Mouse (Mus musculus): Measurements from ENCODE around the gene Zdhhc17. TPM values are rescaled to one million over a fixed set of nuclear protein-coding genes. Genes with fewer than 3 reads are reported as not detected.

Zdhhc17 gene
- polyA plus RNA-seq, 1 experiment from 2014 or later, result 9.1 TPM

DNA sequence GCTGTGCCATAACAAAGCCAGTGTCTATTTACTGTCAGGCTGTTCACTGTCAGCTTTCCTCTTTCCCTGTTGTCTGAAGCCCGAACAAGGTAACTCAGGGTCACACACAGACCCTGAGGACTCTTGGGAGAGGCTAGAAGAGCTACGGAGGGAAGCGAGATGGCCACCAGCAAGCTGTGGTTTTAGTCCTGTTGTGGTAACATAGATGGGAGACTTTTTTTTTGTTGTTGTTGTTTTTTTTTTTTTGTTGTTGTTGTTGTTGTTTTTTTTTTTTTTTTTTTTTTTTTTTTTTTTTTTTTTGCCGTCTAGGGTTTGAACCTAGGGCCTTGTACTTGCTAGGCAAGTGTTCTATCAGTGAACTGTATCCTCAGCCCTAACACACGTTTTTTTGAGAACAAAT lies 76.4 kb downstream of the Zdhhc17 start:
- Histone ChIP-seq H3K4me2 (no peak overlapping the region), H3K4me1 (peaks cover 17% of the 10 kb centered on the region; the same call in 1 of the 2 replicates), H3K9ac (no peak overlapping the region), H3K27ac (no peak overlapping the region), H3K9me3 (replicated peaks) (no peaks in the 10 kb centered on the region), H3K36me3 (peaks cover 9% of the 10 kb centered on the region; the same call in 1 of the 2 replicates), H3K27me3 (replicated peaks) (no peaks in the 10 kb centered on the region), H3K4me3 (no peak overlapping the region)
- ATAC-seq, result no peak
- 63% methylated on average over 5 of the region's 5 CpGs for WGBS (ENCODE audit: insufficient replicate concordance)

- peaks cover 17% of the 10 kb centered on the region; the same call in 1 of the 2 replicates for H3K4me1 ChIP-seq
- H3K4me2 ChIP-seq, result peak overlapping the region; percentile 39
- H3K36me3 ChIP-seq, result no peaks in the 10 kb centered on the region; the same call in 1 of the 2 replicates
- WGBS (ENCODE audit: insufficient replicate concordance), result 50% methylated on average over 20 of the region's 20 CpGs
- peak; percentile 72; the same call in 1 of the 2 replicates for ATAC-seq
- H3K27ac ChIP-seq, result no peak overlapping the region
- H3K4me3 ChIP-seq, result peak overlapping the region; percentile 5; the same call in 1 of the 2 replicates
- no peaks in the 10 kb centered on the region for H3K9me3 ChIP-seq (replicated peaks)
- H3K9ac ChIP-seq, result no peak overlapping the region
- no peaks in the 10 kb centered on the region for H3K27me3 ChIP-seq (replicated peaks)
Observed at GRCm38 (mm10) chr10:110931913-110932560, 77.9 kb downstream of the Zdhhc17 start.

- Histone ChIP-seq H3K27ac (no peak overlapping the region), H3K4me3 (peak overlapping the region; percentile 5; the same call in 1 of the 2 replicates), H3K36me3 (no peaks in the 10 kb centered on the region), H3K27me3 (replicated peaks) (no peaks in the 10 kb centered on the region), H3K4me1 (peaks cover 17% of the 10 kb centered on the region; the same call in 1 of the 2 replicates), H3K9me3 (replicated peaks) (no peaks in the 10 kb centered on the region), H3K4me2 (peak overlapping the region; percentile 39), H3K9ac (no peak overlapping the region)
- 69% methylated on average over 13 of the region's 13 CpGs for WGBS (ENCODE audit: insufficient replicate concordance)
- no peak for ATAC-seq
Observed at GRCm38 (mm10) chr10:110931161-110931912, 78.6 kb downstream of the Zdhhc17 start.

DNA sequence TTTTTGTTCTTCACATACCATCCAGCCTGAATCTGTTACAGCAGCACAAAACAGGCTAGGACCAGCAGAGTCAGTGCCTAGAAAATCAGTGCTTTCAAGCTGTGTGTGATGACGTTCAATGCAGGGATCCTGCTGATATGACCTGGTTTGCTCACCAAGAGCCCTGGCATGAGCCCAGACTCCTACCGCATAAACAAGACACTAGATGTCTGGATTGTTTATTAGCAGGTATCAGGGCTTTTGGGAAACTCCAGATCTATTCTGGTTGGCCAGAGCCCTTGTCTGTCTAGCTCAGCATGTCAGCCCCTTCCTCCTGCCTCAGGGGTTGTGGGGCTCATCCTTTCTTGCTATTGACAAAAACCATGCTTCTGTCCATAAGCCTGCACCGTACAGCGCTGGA lies 80.2 kb downstream of the Zdhhc17 start:
- no peak overlapping the region for H3K27ac ChIP-seq
- no peaks in the 10 kb centered on the region for H3K36me3 ChIP-seq
- no peak overlapping the region for H3K4me3 ChIP-seq
- H3K9ac ChIP-seq, result no peak overlapping the region
- H3K4me2 ChIP-seq, result no peak overlapping the region
- H3K9me3 ChIP-seq (replicated peaks), result no peaks in the 10 kb centered on the region
- H3K4me1 ChIP-seq, result peaks cover 17% of the 10 kb centered on the region; the same call in 1 of the 2 replicates
- WGBS (ENCODE audit: insufficient replicate concordance), result 76% methylated on average over 4 of the region's 4 CpGs
- ATAC-seq, result no peak
- H3K27me3 ChIP-seq (replicated peaks), result no peaks in the 10 kb centered on the region

- Histone ChIP-seq H3K9ac (no peak overlapping the region), H3K9me3 (replicated peaks) (no peaks in the 10 kb centered on the region), H3K27ac (no peak overlapping the region), H3K36me3 (no peaks in the 10 kb centered on the region), H3K4me3 (no peak overlapping the region), H3K4me2 (no peak overlapping the region), H3K27me3 (replicated peaks) (no peaks in the 10 kb centered on the region), H3K4me1 (peaks cover 17% of the 10 kb centered on the region; the same call in 1 of the 2 replicates)
- no peak for ATAC-seq
- WGBS (ENCODE audit: insufficient replicate concordance), result 65% methylated on average over 11 of the region's 11 CpGs
Observed at GRCm38 (mm10) chr10:110927491-110927890, 82.4 kb downstream of the Zdhhc17 start.

GRCm38 (mm10) chr10:110922612-110923011 lies 87.3 kb downstream of the Zdhhc17 start:
- Histone ChIP-seq H3K4me1 (peaks cover 26% of the 10 kb centered on the region), H3K36me3 (no peaks in the 10 kb centered on the region), H3K27ac (no peak overlapping the region), H3K9ac (no peak overlapping the region), H3K27me3 (replicated peaks) (peaks cover 23% of the 10 kb centered on the region), H3K9me3 (replicated peaks) (no peaks in the 10 kb centered on the region), H3K4me2 (no peak overlapping the region), H3K4me3 (no peak overlapping the region)
- WGBS (ENCODE audit: insufficient replicate concordance), result 63% methylated on average over 9 of the region's 9 CpGs
- no peak for ATAC-seq

- 50% methylated on average over 3 of the region's 3 CpGs for WGBS (ENCODE audit: insufficient replicate concordance)
- Histone ChIP-seq H3K9ac (no peak overlapping the region), H3K4me1 (peaks cover 26% of the 10 kb centered on the region), H3K4me2 (peak overlapping the region; percentile 10; the same call in 1 of the 2 replicates), H3K27ac (no peak overlapping the region), H3K9me3 (replicated peaks) (no peaks in the 10 kb centered on the region), H3K36me3 (no peaks in the 10 kb centered on the region), H3K4me3 (no peak overlapping the region), H3K27me3 (replicated peaks) (peaks cover 23% of the 10 kb centered on the region)
- ATAC-seq, result no peak
Observed at GRCm38 (mm10) chr10:110921890-110922289, 88.0 kb downstream of the Zdhhc17 start.

DNA sequence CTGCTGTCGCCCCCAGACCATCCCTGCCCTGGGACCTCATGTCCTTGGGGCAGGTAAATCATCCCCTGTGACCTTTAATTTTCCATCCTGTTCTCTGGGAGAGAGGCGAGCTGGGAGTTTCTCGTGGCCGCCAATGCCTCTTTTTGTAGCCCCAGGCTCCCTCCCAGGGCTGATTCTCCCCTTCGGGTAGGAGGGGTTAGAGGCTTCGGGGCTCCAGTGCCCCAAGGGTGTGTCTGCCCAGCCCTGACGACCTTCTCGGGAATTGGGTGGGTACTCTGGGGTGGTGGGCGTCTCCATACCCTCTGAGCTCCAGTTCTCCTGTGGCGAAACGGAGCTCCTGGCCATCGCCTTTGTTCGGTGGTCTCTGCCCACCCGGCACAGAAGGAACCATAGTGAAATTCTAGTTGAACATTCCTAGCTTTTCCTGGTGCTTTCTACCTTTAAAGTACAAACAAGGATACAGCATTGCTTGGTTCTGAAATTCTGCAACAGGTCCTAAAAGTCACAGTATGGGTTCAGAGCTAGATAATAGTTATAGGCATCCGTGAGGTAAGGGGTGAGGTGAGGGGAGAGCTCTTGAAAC lies 89.5 kb downstream of the Zdhhc17 start:
- H3K4me2 ChIP-seq, result peak overlapping the region; percentile 91
- no peaks in the 10 kb centered on the region for H3K9me3 ChIP-seq (replicated peaks)
- no peaks in the 10 kb centered on the region for H3K36me3 ChIP-seq
- ATAC-seq, result peak; percentile 67
- peak overlapping the region; percentile 64 for H3K4me3 ChIP-seq
- H3K4me1 ChIP-seq, result peaks cover 26% of the 10 kb centered on the region
- peak overlapping the region; percentile 70 for H3K9ac ChIP-seq
- peak overlapping the region; percentile 16 for H3K27ac ChIP-seq
- WGBS (ENCODE audit: insufficient replicate concordance), result 4% methylated on average over 15 of the region's 15 CpGs
- peaks cover 23% of the 10 kb centered on the region for H3K27me3 ChIP-seq (replicated peaks)

DNA sequence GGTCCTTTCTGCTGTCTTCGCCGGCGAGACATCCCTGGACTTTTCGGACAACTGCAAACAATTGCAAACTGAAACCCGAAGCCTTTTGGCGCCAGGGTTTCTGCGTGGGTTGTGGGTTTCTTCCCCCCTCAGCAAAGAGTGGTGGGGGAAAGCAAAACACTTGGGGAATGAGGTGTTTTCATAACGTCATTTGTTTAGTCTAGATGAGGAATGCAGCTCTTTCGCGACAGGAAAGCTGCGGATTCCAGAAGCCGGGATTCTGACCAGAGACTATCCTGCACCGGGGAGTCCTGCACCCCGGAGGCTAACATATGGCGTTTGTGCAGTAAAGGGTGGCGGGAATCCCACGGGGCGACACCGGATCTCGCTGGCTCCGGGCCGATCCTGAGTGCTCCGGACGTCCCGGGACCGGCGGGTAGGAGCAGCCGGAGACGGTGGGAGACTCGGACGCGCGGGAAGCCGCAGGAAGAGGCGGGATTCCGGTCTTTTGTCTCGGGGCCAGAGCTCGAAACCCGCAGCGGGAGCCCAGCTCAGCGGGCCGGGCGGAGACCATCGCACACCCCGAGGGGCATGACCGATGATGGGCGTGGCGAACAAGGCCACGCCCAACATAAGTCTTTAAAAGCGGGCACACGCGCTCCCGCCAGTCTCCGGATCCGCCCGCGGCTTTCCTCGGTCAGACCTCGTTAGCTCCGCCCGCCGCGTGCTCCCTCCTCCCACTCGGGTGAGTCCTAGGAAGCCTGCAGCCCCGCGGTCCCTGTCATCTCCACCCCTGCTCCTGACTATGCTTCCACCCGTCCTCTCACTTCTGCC lies 90.2 kb downstream of the Zdhhc17 start, which contains the start of gene Csrp2:
TSS of gene Csrp2 (plus strand) at position 259 of the 813 bp plus-strand sequence.
- H3K27ac ChIP-seq, result peak within 1 kb of the TSS; percentile 72
- H3K9ac ChIP-seq, result peak within 1 kb of the TSS; percentile 70
- H3K4me2 ChIP-seq, result peak within 1 kb of the TSS; percentile 91
- peaks cover 26% of the 10 kb centered on the region for H3K4me1 ChIP-seq
- peaks cover 23% of the 10 kb centered on the region for H3K27me3 ChIP-seq (replicated peaks)
- peak within 1 kb of the TSS; percentile 64 for H3K4me3 ChIP-seq
- H3K36me3 ChIP-seq, result no peaks in the 10 kb centered on the region
- WGBS (ENCODE audit: insufficient replicate concordance), result 1% methylated on average over 67 of the region's 67 CpGs
- H3K9me3 ChIP-seq (replicated peaks), result no peaks in the 10 kb centered on the region
- peak; percentile 88 for ATAC-seq

DNA sequence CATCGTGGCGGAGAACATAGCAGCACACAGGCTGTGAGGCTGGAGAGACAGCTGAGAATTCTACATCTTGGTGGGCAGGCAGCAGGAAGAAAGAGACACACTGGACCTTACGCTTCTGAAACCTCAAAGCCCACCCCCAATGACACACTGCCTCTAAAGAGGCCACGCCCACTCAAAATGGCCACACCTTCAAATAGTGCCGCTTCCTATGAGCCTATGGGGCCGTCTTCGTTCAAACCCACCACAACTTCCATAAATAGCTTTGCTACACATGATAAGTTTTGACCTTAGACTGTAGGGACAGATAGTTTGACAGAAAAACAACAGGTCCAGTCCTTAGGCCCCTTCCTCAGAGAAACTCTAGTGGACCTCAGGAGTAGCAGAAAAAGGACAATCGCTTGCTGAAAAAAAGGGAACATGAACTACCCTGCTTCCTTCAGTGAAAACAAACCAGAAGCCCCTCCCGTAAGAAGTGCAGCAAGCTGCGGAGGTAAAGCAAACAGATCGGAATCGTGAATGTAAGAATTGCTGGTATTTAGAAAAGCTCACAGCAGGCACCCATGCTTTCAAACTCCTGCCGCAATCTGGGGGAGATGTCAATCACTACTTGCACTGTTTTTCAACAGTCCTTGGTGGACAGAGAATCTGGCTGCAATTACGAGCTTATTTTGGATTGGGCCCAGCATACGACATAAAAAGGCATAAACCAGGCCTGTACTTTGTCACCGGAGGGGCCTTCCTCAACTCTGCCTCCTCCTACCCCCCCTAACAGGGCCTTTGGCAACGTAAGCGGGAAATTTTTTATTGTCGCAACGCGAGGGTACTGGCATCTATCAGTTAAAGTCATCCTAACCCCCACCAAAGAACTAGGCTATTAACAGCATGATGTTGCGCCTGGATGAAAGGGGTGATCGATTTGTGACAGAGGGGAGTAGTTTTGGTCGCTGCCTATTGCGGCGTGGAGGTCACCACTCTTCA lies 91.2 kb downstream of the Zdhhc17 start:
- Histone ChIP-seq H3K27me3 (replicated peaks) (peaks cover 23% of the 10 kb centered on the region), H3K4me3 (peak overlapping the region; percentile 64), H3K9ac (no peak overlapping the region), H3K27ac (peak overlapping the region; percentile 72; the same call in 1 of the 2 replicates), H3K4me2 (peak overlapping the region; percentile 91), H3K9me3 (replicated peaks) (no peaks in the 10 kb centered on the region), H3K36me3 (no peaks in the 10 kb centered on the region), H3K4me1 (peaks cover 26% of the 10 kb centered on the region)
- WGBS (ENCODE audit: insufficient replicate concordance), result 16% methylated on average over 26 of the region's 26 CpGs
- no peak for ATAC-seq

Measured in liver, embryonic 12.5 days (tissue).